Mouse (Mus musculus) cerebellum, postnatal 25 days (tissue): Measurements from ENCODE around the gene Fgr.

Source experiments
- DNase-seq, 2 experiments: peaks; one replicate each; pipeline ENCODE4 v3.0.0; 2021; ENCODE audit warnings: mixed read lengths in 2 of 2

Fgr gene

GRCm38 (mm10) chr4:132959679-132960045 is 14.2 kb upstream of the Fgr start:
- DNase-seq = no peak

- DNase-seq = no peak
Measured at GRCm38 (mm10) chr4:132960313-132960712, 13.6 kb upstream of the Fgr start.

GRCm38 (mm10) chr4:132960864-132961639 is 12.8 kb upstream of the Fgr start:
- peak in 1 of 2 experiments; percentile 56 for DNase-seq

- DNase-seq = no peak
Measured at GRCm38 (mm10) chr4:132961866-132962265, 12.0 kb upstream of the Fgr start.

- no peak for DNase-seq
Measured at GRCm38 (mm10) chr4:132962628-132963027, 11.3 kb upstream of the Fgr start.

- no peak for DNase-seq
Measured at GRCm38 (mm10) chr4:132963436-132963835, 10.5 kb upstream of the Fgr start.

GRCm38 (mm10) chr4:132964064-132964463 is 9.8 kb upstream of the Fgr start:
- DNase-seq = no peak

- DNase-seq = no peak
Measured at GRCm38 (mm10) chr4:132964473-132964872, 9.4 kb upstream of the Fgr start.

- DNase-seq = peak in 1 of 2 experiments; percentile 23
Measured at GRCm38 (mm10) chr4:132968105-132968938, 5.6 kb upstream of the Fgr start.

GRCm38 (mm10) chr4:132971601-132972000 is 2.3 kb upstream of the Fgr start:
- peak in 1 of 2 experiments; percentile 21 for DNase-seq

- no peak for DNase-seq
Measured at GRCm38 (mm10) chr4:132972101-132972500, 1.8 kb upstream of the Fgr start.

- DNase-seq = no peak
Measured at GRCm38 (mm10) chr4:132972556-132972955, 1.3 kb upstream of the Fgr start.

- DNase-seq = no peak
Measured at GRCm38 (mm10) chr4:132973186-132973585, 709 bp upstream of the Fgr start.

- DNase-seq = peak; percentile 76 to 83
Measured at GRCm38 (mm10) chr4:132974904-132975303, 1.0 kb downstream of the Fgr start.

- DNase-seq = no peak
Measured at GRCm38 (mm10) chr4:132975791-132976190, 1.9 kb downstream of the Fgr start.

- DNase-seq = no peak
Measured at GRCm38 (mm10) chr4:132976729-132977128, 2.8 kb downstream of the Fgr start.

- DNase-seq = no peak
Measured at GRCm38 (mm10) chr4:132977597-132977996, 3.7 kb downstream of the Fgr start.

GRCm38 (mm10) chr4:132979186-132979585 is 5.3 kb downstream of the Fgr start:
- no peak for DNase-seq

- no peak for DNase-seq
Measured at GRCm38 (mm10) chr4:132981621-132982020, 7.7 kb downstream of the Fgr start.

GRCm38 (mm10) chr4:132982999-132983398 is 9.1 kb downstream of the Fgr start:
- no peak for DNase-seq

- no peak for DNase-seq
Measured at GRCm38 (mm10) chr4:132983664-132984512, 10.0 kb downstream of the Fgr start.

- DNase-seq = no peak
Measured at GRCm38 (mm10) chr4:132988581-132989355, 14.9 kb downstream of the Fgr start.
